8 mouse cellular contexts compared by ENCODE assay signal in the genomic region with DNA sequence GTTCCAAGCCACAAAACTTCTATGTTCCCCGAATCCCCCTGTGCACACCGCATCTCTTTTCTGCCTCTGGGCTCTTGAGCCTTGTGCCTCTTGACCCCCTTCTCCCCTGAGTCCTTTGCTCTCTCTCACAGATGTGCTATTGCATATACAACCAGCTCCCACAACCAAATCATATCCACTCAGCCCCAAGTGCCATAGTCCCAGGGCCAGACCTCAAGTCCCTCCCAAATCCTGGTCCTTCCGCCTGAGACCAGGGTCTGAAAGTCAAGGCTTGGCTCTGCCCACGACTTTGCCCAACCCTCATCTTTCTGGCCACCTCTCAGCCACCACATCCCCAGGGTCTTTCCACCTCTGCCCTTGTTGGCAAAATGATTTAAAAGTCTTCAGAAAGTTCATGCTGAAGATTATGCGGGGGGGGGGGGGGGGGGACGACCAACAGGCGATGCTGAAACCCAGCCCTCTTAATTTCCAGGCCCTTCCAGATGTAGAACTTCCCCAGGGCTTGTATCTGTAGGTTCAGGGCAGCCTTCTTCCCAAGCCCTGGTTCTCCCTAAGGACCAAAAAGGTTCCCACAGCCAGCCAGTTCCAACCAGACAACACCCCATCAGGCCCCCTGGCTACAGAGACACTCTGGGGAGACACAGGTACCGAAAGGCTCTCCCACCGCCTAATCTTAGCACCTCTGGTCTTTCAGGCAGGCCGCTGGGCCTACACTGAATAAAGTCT. TPM values are rescaled to one million over a fixed set of nuclear protein-coding genes. Genes with fewer than 3 reads are reported as not detected.
DNase-seq lines count a peak whose midpoint lies in the region; ATAC-seq lines count a peak whose summit lies in the region.

No protein-coding gene starts in this region.

- H3K4me1 ChIP-seq in brown adipose tissue, adult 24 weeks (ENCODE audit: control insufficient read depth, insufficient read depth, insufficient read length, low read length): peaks cover 16% of the 10 kb centered on the region; the same call in 1 of the 2 replicates
- H3K4me1 ChIP-seq in hindbrain, embryonic 10.5 days (replicated peaks): peaks cover 47% of the 10 kb centered on the region
- peaks cover 72% of the 10 kb centered on the region for H3K4me1 ChIP-seq in liver, embryonic 13.5 days (replicated peaks)

- WGBS in hindbrain, embryonic 10.5 days: 17% methylated on average over 10 of the region's 10 CpGs
- WGBS in liver, embryonic 13.5 days (ENCODE audit: insufficient replicate concordance): 24% methylated on average over 9 of the region's 10 CpGs

- peak; percentile 16; the same call in 1 of the 2 replicates for ATAC-seq in liver, embryonic 13.5 days (ENCODE audit: low read depth)

- intact Hi-C loops in left cerebral cortex, postnatal 10 days (cut with DNase I): no loop called here

- peak overlapping the region; percentile 95 for H3K4me3 ChIP-seq in brown adipose tissue, adult 24 weeks (ENCODE audit: insufficient read depth, low read depth, low read length)
- peak overlapping the region; percentile 68 for H3K4me3 ChIP-seq in hindbrain, embryonic 10.5 days
- H3K4me3 ChIP-seq in liver, embryonic 13.5 days (replicated peaks): peak overlapping the region; percentile 87

- peak overlapping the region; percentile 89 for H3K27ac ChIP-seq in brown adipose tissue, adult 24 weeks (replicated peaks; ENCODE audit: low read depth, low read length)
- peak overlapping the region; percentile 95 for H3K27ac ChIP-seq in hindbrain, embryonic 10.5 days
- H3K27ac ChIP-seq in liver, embryonic 13.5 days: peak overlapping the region; percentile 99

- peak; percentile 42 for DNase-seq in kidney, adult 11 months
- DNase-seq in kidney, adult 8-10 months: no peak
- peak; percentile 46 for DNase-seq in hindbrain, embryonic 10.5 days (ENCODE audit: low spot score)
- no peak for DNase-seq in liver, embryonic 13.5 days
- DNase-seq in frontal cortex, postnatal 14 days (ENCODE audit: low spot score in 2 of 2): no peak
- no peak for DNase-seq in frontal cortex, postnatal 10 days (ENCODE audit: low spot score in 2 of 2)
- no peak for DNase-seq in left cerebral cortex, postnatal 10 days (ENCODE audit: extremely low spot score in 1 of 2, low spot score in 2 of 2)

- H3K27me3 ChIP-seq in hindbrain, embryonic 10.5 days (ENCODE audit: insufficient read depth, poor library complexity, severe bottlenecking): 0 out of 2 replicates have a peak, but pooled peaks cover 3% of the 10 kb centered on the region
- no peaks in the 10 kb centered on the region for H3K27me3 ChIP-seq in liver, embryonic 13.5 days

- no peaks in the 10 kb centered on the region for H3K9me3 ChIP-seq in hindbrain, embryonic 10.5 days
- no peaks in the 10 kb centered on the region for H3K9me3 ChIP-seq in liver, embryonic 13.5 days (replicated peaks)

- H3K9ac ChIP-seq in liver, embryonic 13.5 days: peak overlapping the region; percentile 92

- peak overlapping the region; percentile 99 for H3K4me2 ChIP-seq in liver, embryonic 13.5 days

- H3K36me3 ChIP-seq in hindbrain, embryonic 10.5 days: peaks cover 32% of the 10 kb centered on the region
- peaks cover 19% of the 10 kb centered on the region for H3K36me3 ChIP-seq in liver, embryonic 13.5 days

RNA-seq across cellular contexts. Expression of gene Adcy6, which starts 1.7 kb away (rescaled TPM):
- 37.3 and 42.5 TPM in 2 replicates for polyA plus RNA-seq in brown adipose tissue, adult 24 weeks (2012; ENCODE audit: insufficient read depth, insufficient read length, missing spikeins)
- 11.6 and 12.0 TPM in 2 replicates for polyA plus RNA-seq in hindbrain, embryonic 10.5 days (2016; fragmentation: Nextera tagmentation; extraction: Ambion mirVana)
- polyA plus RNA-seq in liver, embryonic 13.5 days (2015; fragmentation: Nextera tagmentation; extraction: Ambion mirVana): 5.2 and 6.2 TPM in 2 replicates
- 10 to 100 TPM; 37.1 to 38.1 TPM for total RNA-seq in left cerebral cortex, postnatal 10 days (2021)

RNA-seq across cellular contexts. Expression of gene Cacnb3, which starts 22.4 kb away (rescaled TPM):
- polyA plus RNA-seq in brown adipose tissue, adult 24 weeks (2012; ENCODE audit: insufficient read depth, insufficient read length, missing spikeins): 0.46 and 0.95 TPM in 2 replicates
- polyA plus RNA-seq in hindbrain, embryonic 10.5 days (2016; fragmentation: Nextera tagmentation; extraction: Ambion mirVana): 38.8 and 58.6 TPM in 2 replicates
- polyA plus RNA-seq in liver, embryonic 13.5 days (2015; fragmentation: Nextera tagmentation; extraction: Ambion mirVana): 1.4 and 1.5 TPM in 2 replicates
- total RNA-seq in left cerebral cortex, postnatal 10 days (2021): 100 to 1,000 TPM; 173 to 185 TPM

RNA-seq across cellular contexts. Expression of gene 4930415O20Rik, which starts 37.4 kb away (rescaled TPM):
- 5.1 and 14.0 TPM in 2 replicates for polyA plus RNA-seq in brown adipose tissue, adult 24 weeks (2012; ENCODE audit: insufficient read depth, insufficient read length, missing spikeins)
- polyA plus RNA-seq in hindbrain, embryonic 10.5 days (2016; fragmentation: Nextera tagmentation; extraction: Ambion mirVana): not detected in 2 replicates
- not detected in 2 replicates for polyA plus RNA-seq in liver, embryonic 13.5 days (2015; fragmentation: Nextera tagmentation; extraction: Ambion mirVana)
- not detected for total RNA-seq in left cerebral cortex, postnatal 10 days (2021)

RNA-seq across cellular contexts. Expression of gene Ccnt1, which starts 37.5 kb away (rescaled TPM):
- polyA plus RNA-seq in brown adipose tissue, adult 24 weeks (2012; ENCODE audit: insufficient read depth, insufficient read length, missing spikeins): 16.4 and 18.1 TPM in 2 replicates
- polyA plus RNA-seq in hindbrain, embryonic 10.5 days (2016; fragmentation: Nextera tagmentation; extraction: Ambion mirVana): 53.7 and 57.6 TPM in 2 replicates
- 27.4 and 34.3 TPM in 2 replicates for polyA plus RNA-seq in liver, embryonic 13.5 days (2015; fragmentation: Nextera tagmentation; extraction: Ambion mirVana)
- 10 to 100 TPM; 42.0 to 50.2 TPM for total RNA-seq in left cerebral cortex, postnatal 10 days (2021)

RNA-seq across cellular contexts. Expression of gene Ddx23, which starts 54.5 kb away (rescaled TPM):
- 28.1 and 50.7 TPM in 2 replicates for polyA plus RNA-seq in brown adipose tissue, adult 24 weeks (2012; ENCODE audit: insufficient read depth, insufficient read length, missing spikeins)
- polyA plus RNA-seq in hindbrain, embryonic 10.5 days (2016; fragmentation: Nextera tagmentation; extraction: Ambion mirVana): 22.8 and 23.8 TPM in 2 replicates
- 14.7 and 15.5 TPM in 2 replicates for polyA plus RNA-seq in liver, embryonic 13.5 days (2015; fragmentation: Nextera tagmentation; extraction: Ambion mirVana)
- 10 to 100 TPM; 55.8 to 58.2 TPM for total RNA-seq in left cerebral cortex, postnatal 10 days (2021)

Comparison
In these comparisons a context has a peak if more than half of its experiments do, and no peak if none do; other contexts are left out.
1. DNase-seq: peak in kidney, adult 11 months (single experiment) and hindbrain, embryonic 10.5 days (single experiment); none in kidney, adult 8-10 months (0 of 2), liver, embryonic 13.5 days (single experiment), frontal cortex, postnatal 14 days (0 of 2), frontal cortex, postnatal 10 days (0 of 2) and left cerebral cortex, postnatal 10 days (0 of 2).
2. RNA of gene Cacnb3, which starts 22.4 kb away (polyA plus RNA-seq): 38.8 to 58.6 TPM in hindbrain, embryonic 10.5 days; 1.4 to 1.5 TPM in liver, embryonic 13.5 days and 0.46 to 0.95 TPM in brown adipose tissue, adult 24 weeks; every median in the first group is over 10 times any median in the second.
3. Peak in every context shown above with its lines, with median percentiles within 50 percentile points of each other: H3K27ac ChIP-seq and H3K4me3 ChIP-seq.